Mouse (Mus musculus) forebrain, embryonic 13.5 days (tissue): Measurements from ENCODE around the gene Kap. TPM values are rescaled to one million over a fixed set of nuclear protein-coding genes. Genes with fewer than 3 reads are reported as not detected.

Experiments
- polyA plus RNA-seq: library from polyadenylated mRNA; unstranded; fragments of >200 nt; fragmentation: Nextera tagmentation; extraction: Ambion mirVana; gene quantifications from 2 replicates; pipeline ENCODE4 v1.2.1, GENCODE M21; 2015

Gene Kap
- polyA plus RNA-seq, 1 experiment from 2014 or later, result not detected

Other genes starting within 250 kb of the Kap start
- gene Etv6, start 181.9 kb upstream of the Kap start, polyA plus RNA-seq, result 7.2 and 8.5 TPM in 2 replicates